Mouse (Mus musculus): Measurements from ENCODE around the gene Tgif2.
A peak's percentile ranks its signal among the peaks of the same experiment; 100 is the strongest.
"Not testable (repeated sequence)": the region's sequence is repeated elsewhere in the genome, so short reads cannot be mapped to it uniquely, and the experiment has no call there.

The Tgif2 gene

GRCm38 (mm10) chr2:156843331-156843730 is 3.5 kb downstream of the Tgif2 start:
- DNase-seq (ENCODE audit: low read depth, low spot score): no peak

DNA sequence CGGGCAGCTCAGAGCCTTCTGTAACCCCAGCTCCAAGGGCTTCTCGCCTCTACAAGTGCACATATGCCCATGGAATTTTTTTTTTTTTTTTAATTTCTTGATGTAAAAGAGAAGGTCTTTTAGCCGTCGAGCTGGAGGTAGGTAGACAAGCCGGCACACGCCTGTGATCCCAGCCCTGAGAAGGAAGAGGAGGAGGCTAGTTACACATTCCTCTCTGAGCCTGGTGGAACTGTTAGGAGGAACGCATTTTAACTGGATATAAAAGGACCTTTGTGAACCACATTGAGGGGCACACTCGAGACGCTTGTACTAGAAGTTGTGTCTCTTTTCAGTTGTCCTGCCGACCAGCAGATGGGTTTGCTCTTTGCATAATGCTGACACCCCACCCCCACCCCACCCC is 4.9 kb downstream of the Tgif2 start:
- DNase-seq (ENCODE audit: low read depth, low spot score): no peak

GRCm38 (mm10) chr2:156847653-156848052 is 7.8 kb downstream of the Tgif2 start:
- DNase-seq (ENCODE audit: low read depth, low spot score): no peak

- no peak for DNase-seq (ENCODE audit: low read depth, low spot score)
Measured at GRCm38 (mm10) chr2:156848526-156849182, 8.8 kb downstream of the Tgif2 start.

DNA sequence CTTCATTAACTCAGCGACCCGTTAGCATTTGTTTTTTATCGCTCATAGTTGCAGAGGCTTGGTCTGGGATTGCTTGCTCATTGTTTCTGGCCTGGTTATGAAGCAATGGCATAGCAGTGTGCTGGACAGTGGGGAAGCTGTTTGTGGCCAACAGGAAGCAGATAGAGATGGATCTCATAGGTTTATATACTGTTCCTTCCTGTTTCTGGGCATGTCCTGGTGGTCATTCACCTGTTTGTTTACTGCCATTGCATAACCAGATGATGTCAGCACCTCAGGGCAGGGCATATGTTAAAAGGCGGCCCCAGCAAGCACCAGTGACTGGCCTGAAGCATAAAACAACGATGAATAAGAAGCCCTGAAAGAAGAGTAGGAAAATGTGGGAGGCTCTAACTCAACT is 10.7 kb downstream of the Tgif2 start:
- no peak for DNase-seq (ENCODE audit: low read depth, low spot score)

DNA sequence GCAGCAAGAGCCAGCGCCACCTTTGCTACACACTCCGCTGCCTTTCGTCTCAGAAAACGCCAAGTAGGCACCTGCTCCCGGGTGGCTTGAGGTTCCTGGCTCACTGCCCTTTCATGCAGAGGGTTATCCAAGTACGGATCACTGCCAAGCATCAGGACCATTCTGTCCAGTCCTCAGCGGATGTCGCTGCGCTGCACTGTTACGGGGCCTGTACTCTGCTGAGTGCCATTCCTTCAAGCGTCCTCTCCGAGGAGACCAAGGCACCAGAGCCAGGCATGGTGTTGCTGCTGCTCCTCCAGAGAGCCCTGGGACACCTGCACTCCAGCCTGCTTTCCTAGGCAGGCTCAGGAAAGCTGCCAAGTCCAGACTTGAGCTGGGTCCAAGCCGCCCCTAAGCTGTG is 13.8 kb downstream of the Tgif2 start:
- not testable (repeated sequence) for DNase-seq (ENCODE audit: low read depth, low spot score)

GRCm38 (mm10) chr2:156853999-156854771 is 14.4 kb downstream of the Tgif2 start:
- not testable (repeated sequence) for DNase-seq (ENCODE audit: low read depth, low spot score)

GRCm38 (mm10) chr2:156856311-156856710 is 16.5 kb downstream of the Tgif2 start:
- no peak for DNase-seq (ENCODE audit: low read depth, low spot score)

DNA sequence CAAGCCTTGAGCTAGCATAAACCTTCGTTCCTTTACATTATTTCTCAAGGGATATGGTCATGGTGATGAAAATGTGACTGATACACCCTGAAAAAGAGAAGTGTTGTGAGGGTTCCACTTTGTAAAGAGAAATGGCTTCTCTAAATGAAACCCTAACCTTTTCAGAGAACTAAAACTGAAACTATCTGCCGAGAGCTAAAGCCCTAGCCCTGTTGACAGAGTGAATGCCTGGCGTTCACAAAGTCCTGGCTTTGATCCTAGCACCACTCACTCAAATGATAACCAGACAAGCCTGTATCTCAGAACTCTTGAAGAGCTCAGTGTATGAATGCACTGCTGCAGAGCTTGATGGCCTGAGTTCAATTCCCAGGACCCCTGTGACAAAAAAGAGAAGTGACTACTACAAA is 17.6 kb downstream of the Tgif2 start:
- DNase-seq (ENCODE audit: low read depth, low spot score): no peak

- no peak for DNase-seq (ENCODE audit: low read depth, low spot score)
Measured at GRCm38 (mm10) chr2:156857835-156858234, 18.0 kb downstream of the Tgif2 start, which contains the start of gene 4930518I15Rik. 4930518I15Rik (minus strand) TSS chr2:156857946.

GRCm38 (mm10) chr2:156858671-156859070 is 18.9 kb downstream of the Tgif2 start:
- no peak for DNase-seq (ENCODE audit: low read depth, low spot score)

- no peak for DNase-seq (ENCODE audit: low read depth, low spot score)
Measured at GRCm38 (mm10) chr2:156862041-156862717, 22.4 kb downstream of the Tgif2 start.

- DNase-seq (ENCODE audit: low read depth, low spot score): peak; percentile 97
Measured at GRCm38 (mm10) chr2:156862772-156863486, 23.1 kb downstream of the Tgif2 start, which contains the start of gene Rab5if. Rab5if (plus strand) TSS chr2:156863128.

DNA sequence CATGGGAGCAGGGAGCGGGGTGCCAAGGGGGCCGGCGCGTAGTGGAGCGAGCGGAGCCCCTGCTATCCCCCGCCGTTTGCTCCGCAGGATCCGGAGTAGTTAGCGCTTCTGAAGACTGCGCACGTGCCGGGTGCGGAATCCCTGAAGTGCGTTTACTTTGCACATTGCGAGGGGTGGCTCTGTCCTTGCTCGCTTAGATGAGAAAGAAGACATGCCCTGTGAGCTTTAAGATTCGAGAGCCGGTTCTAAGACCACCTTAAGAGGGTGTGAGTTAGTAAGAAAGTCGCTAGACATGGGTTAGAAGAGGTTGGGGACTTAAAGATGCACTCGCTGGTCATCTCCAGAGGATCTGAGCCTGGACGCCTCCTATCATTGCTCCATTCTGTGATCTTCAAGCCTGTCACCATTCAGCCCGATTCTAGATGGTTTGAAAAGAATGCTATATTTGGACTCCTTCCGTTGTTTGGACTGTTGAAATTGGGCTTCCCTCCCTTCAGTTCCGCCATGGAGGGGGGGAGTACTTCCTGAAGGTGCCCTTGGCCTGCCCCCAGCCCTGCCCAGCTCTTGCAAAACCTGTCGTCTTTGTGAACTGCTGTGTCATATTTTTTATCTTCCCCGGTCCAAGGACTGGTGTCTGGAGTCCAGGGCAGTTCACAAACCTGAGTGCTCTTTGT is 23.8 kb downstream of the Tgif2 start:
- DNase-seq (ENCODE audit: low read depth, low spot score): no peak

DNA sequence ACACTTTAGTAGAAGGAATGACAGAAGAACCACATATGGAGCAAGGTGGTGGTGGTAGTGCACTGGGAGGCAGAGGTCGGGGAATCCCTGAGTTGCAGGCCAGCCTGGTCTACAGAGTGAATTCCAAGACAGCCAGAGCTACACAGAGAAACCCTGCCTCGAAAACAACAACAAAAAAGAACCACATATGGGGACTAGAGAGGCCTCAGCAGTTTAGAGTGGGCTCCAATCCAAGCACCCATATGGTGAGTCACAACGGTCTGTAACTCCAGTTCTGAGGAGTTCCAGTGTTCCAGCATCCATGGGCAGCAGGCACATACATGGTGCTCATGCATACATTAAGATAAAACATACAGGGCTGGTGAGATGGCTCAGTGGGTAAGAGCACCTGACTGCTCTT is 24.7 kb downstream of the Tgif2 start:
- no peak for DNase-seq (ENCODE audit: low read depth, low spot score)

DNA sequence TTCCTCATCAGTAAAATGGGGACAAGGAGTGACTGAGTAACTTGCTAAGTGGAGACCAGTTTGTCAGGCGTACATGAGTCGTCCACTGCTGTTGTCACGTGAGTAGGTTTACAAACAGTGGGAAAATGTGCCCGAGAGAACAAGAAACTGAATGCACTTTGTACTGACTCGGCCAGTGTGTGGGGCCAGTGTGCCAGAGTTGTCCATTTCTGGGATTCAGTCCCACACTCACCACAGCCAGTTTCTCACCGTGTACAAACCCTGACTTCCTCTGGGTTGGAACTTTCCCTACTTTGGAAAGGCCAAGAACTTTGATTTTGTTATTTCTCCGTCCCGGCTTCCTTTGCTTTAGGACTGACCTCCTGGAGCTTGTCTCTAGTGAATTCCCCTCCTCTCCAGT is 29.2 kb downstream of the Tgif2 start:
- no peak for DNase-seq (ENCODE audit: low read depth, low spot score)

DNA sequence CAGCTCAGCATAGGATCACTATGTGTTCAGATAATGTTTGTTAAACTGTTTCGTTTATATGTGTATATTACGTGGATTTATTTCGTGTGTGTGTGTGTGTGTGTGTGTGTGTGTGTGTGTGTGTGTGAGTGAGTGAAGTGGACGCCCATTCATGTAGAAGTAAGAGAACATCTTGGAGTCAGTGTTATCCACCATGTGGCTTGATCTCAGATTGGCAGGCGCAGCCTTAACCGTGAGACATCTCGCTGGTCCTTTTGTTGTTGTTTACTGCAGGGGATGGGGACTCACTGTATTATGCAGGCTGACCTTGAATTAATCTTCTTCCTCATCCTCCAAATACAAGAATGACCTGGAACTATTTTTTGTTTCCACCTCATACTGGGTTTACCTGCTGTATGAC is 29.7 kb downstream of the Tgif2 start:
- DNase-seq (ENCODE audit: low read depth, low spot score): no peak

GRCm38 (mm10) chr2:156870519-156870918 is 30.7 kb downstream of the Tgif2 start:
- DNase-seq (ENCODE audit: low read depth, low spot score): no peak

DNA sequence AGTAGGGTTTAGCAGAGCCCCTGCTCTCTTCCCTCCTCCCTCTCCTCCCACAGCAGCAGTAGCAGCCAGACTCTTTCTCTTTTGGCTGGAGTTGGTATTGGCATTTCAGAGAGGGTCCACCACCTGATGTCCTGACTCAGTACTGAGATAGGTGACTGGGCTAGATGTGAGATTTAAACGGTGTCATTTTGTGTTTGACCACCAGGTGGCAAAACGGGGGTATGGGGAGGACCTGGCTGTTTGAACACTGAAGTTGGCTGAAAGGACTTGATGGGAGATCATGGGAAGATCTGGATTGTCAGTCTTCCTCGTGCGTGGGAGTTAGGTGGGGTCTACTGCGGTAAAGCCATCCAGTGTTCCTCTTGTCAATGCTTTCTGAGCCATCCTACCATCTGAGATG is 33.8 kb downstream of the Tgif2 start:
- DNase-seq (ENCODE audit: low read depth, low spot score): no peak

DNA sequence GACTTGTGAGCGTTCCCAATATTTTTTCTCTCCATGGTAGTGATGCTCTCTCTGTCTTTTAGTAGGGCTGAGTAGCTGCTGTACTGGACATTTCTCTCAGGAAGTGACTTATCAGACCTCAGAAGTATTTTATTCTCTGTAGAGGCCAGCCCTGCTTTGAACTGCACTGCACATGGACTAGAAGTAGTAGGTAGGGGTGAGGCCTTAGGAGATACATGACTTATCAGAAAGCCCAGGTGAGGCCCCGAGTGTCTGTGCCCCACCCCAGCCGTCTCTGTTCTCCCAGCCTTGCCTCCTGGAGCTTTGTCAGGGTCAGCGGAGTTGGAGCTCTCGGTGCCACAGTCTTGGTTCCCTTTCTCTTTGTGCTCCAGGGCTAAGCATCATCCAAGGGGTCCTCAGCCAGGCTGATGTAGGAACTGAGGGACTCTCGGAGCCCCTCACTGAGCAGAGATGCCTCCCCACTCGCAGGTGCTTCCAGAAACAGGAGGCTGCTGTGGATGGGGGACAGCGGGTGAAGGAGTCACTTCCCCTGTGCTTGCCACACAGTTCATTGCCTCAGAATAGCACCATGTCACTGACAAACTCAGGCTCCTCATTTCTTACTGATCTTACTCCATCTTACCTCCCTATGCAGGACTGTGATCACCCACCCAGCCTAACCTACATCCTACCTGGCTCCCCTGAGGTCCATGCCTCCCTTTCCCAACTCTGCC is 34.4 kb downstream of the Tgif2 start:
- no peak for DNase-seq (ENCODE audit: low read depth, low spot score)

Measured in skeletal muscle tissue, adult 2 months (tissue).